Mouse (Mus musculus): Measurements from ENCODE around the gene Tfr2. TPM values are rescaled to one million over a fixed set of nuclear protein-coding genes. Genes with fewer than 3 reads are reported as not detected.

Gene Tfr2
- polyA plus RNA-seq, 1 experiment from 2014 or later = 0.91 TPM

- peak overlapping the region; percentile 84 for H3K27ac ChIP-seq (replicated peaks; ENCODE audit: low read depth, low read length)
- H3K36me3 ChIP-seq (replicated peaks; ENCODE audit: control insufficient read depth, insufficient read depth, low read depth, low read length) = peaks cover 15% of the 10 kb centered on the region
- peak overlapping the region; percentile 89 for H3K4me2 ChIP-seq (ENCODE audit: low read depth, low read length)
- H3K27me3 ChIP-seq (ENCODE audit: control insufficient read depth, insufficient read depth, low read length) = no peaks in the 10 kb centered on the region
- H3K4me1 ChIP-seq (ENCODE audit: control insufficient read depth, insufficient read depth, low read length) = peaks cover 3% of the 10 kb centered on the region; the same call in 1 of the 2 replicates
- no peaks in the 10 kb centered on the region for H3K9me3 ChIP-seq (replicated peaks; ENCODE audit: control insufficient read depth, low read length)
- DNase-seq (ENCODE audit: low spot score) (no peak), ATAC-seq (replicated peaks; ENCODE audit: insufficient number of reproducible peaks, low FRiP score, low TSS enrichment, low read depth) (no peak)
- peak overlapping the region; percentile 87 for H3K9ac ChIP-seq (replicated peaks; ENCODE audit: low read length)
- H3K4me3 ChIP-seq (ENCODE audit: low read depth, low read length) = peak overlapping the region; percentile 84
- 0% methylated on average over 12 of the region's 12 CpGs for WGBS
Measured at GRCm38 (mm10) chr5:137532808-137533116, 36.9 kb upstream of the Tfr2 start.

GRCm38 (mm10) chr5:137533117-137533827 lies 36.4 kb upstream of the Tfr2 start, which contains the start of the genes Epo and Gnb2:
TSS of gene Epo (minus strand) at chr5:137533242.
TSS of gene Gnb2 (minus strand) at chr5:137533510.
- Histone ChIP-seq H3K4me1 (ENCODE audit: control insufficient read depth, insufficient read depth, low read length) (peaks cover 3% of the 10 kb centered on the region; the same call in 1 of the 2 replicates), H3K4me3 (ENCODE audit: low read depth, low read length) (peak within 1 kb of the TSS; percentile 84), H3K27ac (replicated peaks; ENCODE audit: low read depth, low read length) (peak within 1 kb of the TSS; percentile 84), H3K27me3 (ENCODE audit: control insufficient read depth, insufficient read depth, low read length) (no peaks in the 10 kb centered on the region), H3K9me3 (replicated peaks; ENCODE audit: control insufficient read depth, low read length) (no peaks in the 10 kb centered on the region), H3K4me2 (ENCODE audit: low read depth, low read length) (peak within 1 kb of the TSS; percentile 89), H3K36me3 (replicated peaks; ENCODE audit: control insufficient read depth, insufficient read depth, low read depth, low read length) (peaks cover 13% of the 10 kb centered on the region), H3K9ac (replicated peaks; ENCODE audit: low read length) (peak within 1 kb of the TSS; percentile 87)
- ATAC-seq (replicated peaks; ENCODE audit: insufficient number of reproducible peaks, low FRiP score, low TSS enrichment, low read depth) (peak; percentile 53), DNase-seq (ENCODE audit: low spot score) (peak; percentile 99)
- under 1% methylated on average over 40 of the region's 40 CpGs for WGBS

- ATAC-seq (replicated peaks; ENCODE audit: insufficient number of reproducible peaks, low FRiP score, low TSS enrichment, low read depth) (no peak), DNase-seq (ENCODE audit: low spot score) (no peak)
- H3K4me3 ChIP-seq (ENCODE audit: low read depth, low read length) = no peak overlapping the region
- H3K4me2 ChIP-seq (ENCODE audit: low read depth, low read length) = no peak overlapping the region
- no peaks in the 10 kb centered on the region for H3K9me3 ChIP-seq (replicated peaks; ENCODE audit: control insufficient read depth, low read length)
- H3K9ac ChIP-seq (replicated peaks; ENCODE audit: low read length) = no peak overlapping the region
- no peaks in the 10 kb centered on the region; the same call in 1 of the 2 replicates for H3K36me3 ChIP-seq (replicated peaks; ENCODE audit: control insufficient read depth, insufficient read depth, low read depth, low read length)
- H3K27me3 ChIP-seq (ENCODE audit: control insufficient read depth, insufficient read depth, low read length) = no peaks in the 10 kb centered on the region
- H3K4me1 ChIP-seq (ENCODE audit: control insufficient read depth, insufficient read depth, low read length) = peaks cover 3% of the 10 kb centered on the region; the same call in 1 of the 2 replicates
- WGBS = 91% methylated on average over 3 of the region's 3 CpGs
- no peak overlapping the region for H3K27ac ChIP-seq (replicated peaks; ENCODE audit: low read depth, low read length)
Measured at GRCm38 (mm10) chr5:137534762-137535161, 34.9 kb upstream of the Tfr2 start.

- no peak overlapping the region for H3K9ac ChIP-seq (replicated peaks; ENCODE audit: low read length)
- 82% methylated on average over 9 of the region's 9 CpGs for WGBS
- no peak overlapping the region for H3K4me3 ChIP-seq (ENCODE audit: low read depth, low read length)
- no peak overlapping the region for H3K27ac ChIP-seq (replicated peaks; ENCODE audit: low read depth, low read length)
- DNase-seq (ENCODE audit: low spot score) (no peak), ATAC-seq (replicated peaks; ENCODE audit: insufficient number of reproducible peaks, low FRiP score, low TSS enrichment, low read depth) (no peak)
- no peaks in the 10 kb centered on the region for H3K27me3 ChIP-seq (ENCODE audit: control insufficient read depth, insufficient read depth, low read length)
- no peak overlapping the region for H3K4me2 ChIP-seq (ENCODE audit: low read depth, low read length)
- no peaks in the 10 kb centered on the region for H3K9me3 ChIP-seq (replicated peaks; ENCODE audit: control insufficient read depth, low read length)
- H3K36me3 ChIP-seq (replicated peaks; ENCODE audit: control insufficient read depth, insufficient read depth, low read depth, low read length) = no peaks in the 10 kb centered on the region
- H3K4me1 ChIP-seq (ENCODE audit: control insufficient read depth, insufficient read depth, low read length) = peaks cover 3% of the 10 kb centered on the region; the same call in 1 of the 2 replicates
Measured at GRCm38 (mm10) chr5:137535318-137535717, 34.3 kb upstream of the Tfr2 start.

- Histone ChIP-seq H3K27ac (replicated peaks; ENCODE audit: low read depth, low read length) (no peak overlapping the region), H3K9me3 (replicated peaks; ENCODE audit: control insufficient read depth, low read length) (no peaks in the 10 kb centered on the region), H3K4me3 (ENCODE audit: low read depth, low read length) (no peak overlapping the region), H3K9ac (replicated peaks; ENCODE audit: low read length) (no peak overlapping the region), H3K4me2 (ENCODE audit: low read depth, low read length) (no peak overlapping the region), H3K36me3 (replicated peaks; ENCODE audit: control insufficient read depth, insufficient read depth, low read depth, low read length) (no peaks in the 10 kb centered on the region), H3K27me3 (ENCODE audit: control insufficient read depth, insufficient read depth, low read length) (no peaks in the 10 kb centered on the region), H3K4me1 (ENCODE audit: control insufficient read depth, insufficient read depth, low read length) (no peaks in the 10 kb centered on the region)
- DNase-seq (ENCODE audit: low spot score) = no peak
- ATAC-seq (replicated peaks; ENCODE audit: insufficient number of reproducible peaks, low FRiP score, low TSS enrichment, low read depth) = no peak
- 63% methylated on average over 4 of the region's 4 CpGs for WGBS
Measured at GRCm38 (mm10) chr5:137537461-137537860, 32.2 kb upstream of the Tfr2 start.

GRCm38 (mm10) chr5:137539291-137539801 lies 30.3 kb upstream of the Tfr2 start:
- no peaks in the 10 kb centered on the region for H3K9me3 ChIP-seq (replicated peaks; ENCODE audit: control insufficient read depth, low read length)
- no peaks in the 10 kb centered on the region for H3K27me3 ChIP-seq (ENCODE audit: control insufficient read depth, insufficient read depth, low read length)
- no peak overlapping the region for H3K4me2 ChIP-seq (ENCODE audit: low read depth, low read length)
- H3K4me1 ChIP-seq (ENCODE audit: control insufficient read depth, insufficient read depth, low read length) = no peaks in the 10 kb centered on the region
- no peaks in the 10 kb centered on the region for H3K36me3 ChIP-seq (replicated peaks; ENCODE audit: control insufficient read depth, insufficient read depth, low read depth, low read length)
- DNase-seq (ENCODE audit: low spot score) (no peak), ATAC-seq (replicated peaks; ENCODE audit: insufficient number of reproducible peaks, low FRiP score, low TSS enrichment, low read depth) (no peak)
- no peak overlapping the region for H3K9ac ChIP-seq (replicated peaks; ENCODE audit: low read length)
- H3K4me3 ChIP-seq (ENCODE audit: low read depth, low read length) = no peak overlapping the region
- no peak overlapping the region for H3K27ac ChIP-seq (replicated peaks; ENCODE audit: low read depth, low read length)
- 82% methylated on average over 7 of the region's 7 CpGs for WGBS

GRCm38 (mm10) chr5:137540991-137541390 lies 28.6 kb upstream of the Tfr2 start:
- 69% methylated on average over 6 of the region's 6 CpGs for WGBS
- Histone ChIP-seq H3K9ac (replicated peaks; ENCODE audit: low read length) (no peak overlapping the region), H3K4me2 (ENCODE audit: low read depth, low read length) (no peak overlapping the region), H3K27ac (replicated peaks; ENCODE audit: low read depth, low read length) (no peak overlapping the region), H3K4me1 (ENCODE audit: control insufficient read depth, insufficient read depth, low read length) (no peaks in the 10 kb centered on the region), H3K27me3 (ENCODE audit: control insufficient read depth, insufficient read depth, low read length) (no peaks in the 10 kb centered on the region), H3K9me3 (replicated peaks; ENCODE audit: control insufficient read depth, low read length) (no peaks in the 10 kb centered on the region), H3K4me3 (ENCODE audit: low read depth, low read length) (no peak overlapping the region), H3K36me3 (replicated peaks; ENCODE audit: control insufficient read depth, insufficient read depth, low read depth, low read length) (no peaks in the 10 kb centered on the region)
- no peak for DNase-seq (ENCODE audit: low spot score)
- ATAC-seq (replicated peaks; ENCODE audit: insufficient number of reproducible peaks, low FRiP score, low TSS enrichment, low read depth) = no peak

GRCm38 (mm10) chr5:137541768-137542540 lies 27.7 kb upstream of the Tfr2 start:
- Histone ChIP-seq H3K36me3 (replicated peaks; ENCODE audit: control insufficient read depth, insufficient read depth, low read depth, low read length) (no peaks in the 10 kb centered on the region), H3K4me3 (ENCODE audit: low read depth, low read length) (no peak overlapping the region), H3K9ac (replicated peaks; ENCODE audit: low read length) (no peak overlapping the region), H3K4me2 (ENCODE audit: low read depth, low read length) (no peak overlapping the region), H3K4me1 (ENCODE audit: control insufficient read depth, insufficient read depth, low read length) (no peaks in the 10 kb centered on the region), H3K27ac (replicated peaks; ENCODE audit: low read depth, low read length) (no peak overlapping the region), H3K9me3 (replicated peaks; ENCODE audit: control insufficient read depth, low read length) (no peaks in the 10 kb centered on the region), H3K27me3 (ENCODE audit: control insufficient read depth, insufficient read depth, low read length) (no peaks in the 10 kb centered on the region)
- no peak for ATAC-seq (replicated peaks; ENCODE audit: insufficient number of reproducible peaks, low FRiP score, low TSS enrichment, low read depth)
- 81% methylated on average over 5 of the region's 5 CpGs for WGBS
- no peak for DNase-seq (ENCODE audit: low spot score)

Measured in embryonic facial prominence, embryonic 11.5 days (tissue).